Mouse (Mus musculus): ENCODE data around the gene 1700012B09Rik. TPM values are rescaled to one million over a fixed set of nuclear protein-coding genes. Genes with fewer than 3 reads are reported as not detected.

Gene 1700012B09Rik
- 1.00 and 2.5 TPM in 2 replicates for total RNA-seq (2014; rRNA removed)
- polyA plus RNA-seq (2015; fragmentation: Nextera tagmentation; extraction: Ambion mirVana), result 6.1 and 8.8 TPM in 2 replicates

- no peaks in the 10 kb centered on the region for H3K36me3 ChIP-seq (ENCODE audit: insufficient read depth)
- peak; percentile 75 for ATAC-seq
- H3K9ac ChIP-seq, result no peak within 1 kb of the TSS
- H3K27ac ChIP-seq (ENCODE audit: low read depth, low read length), result no peak within 1 kb of the TSS
- H3K27me3 ChIP-seq (ENCODE audit: insufficient read depth, low read length), result no peaks in the 10 kb centered on the region
- no peak within 1 kb of the TSS for H3K4me3 ChIP-seq (ENCODE audit: low read depth, low read length)
- no peaks in the 10 kb centered on the region for H3K4me1 ChIP-seq (ENCODE audit: insufficient read depth)
- DNase-seq, result no peak
- 13% methylated on average over 23 of the region's 23 CpGs for WGBS
- H3K9me3 ChIP-seq (ENCODE audit: low read length), result no peaks in the 10 kb centered on the region
- no peak for TF ChIP-seq CTCF (IDR thresholded peaks at IDR 0.05; ENCODE audit: low read depth)
- H3K4me2 ChIP-seq (ENCODE audit: low read depth), result peak within 1 kb of the TSS; percentile 10; the same call in 1 of the 2 replicates
Observed at GRCm38 (mm10) chr9:14770803-14771471, at the start of gene 1700012B09Rik. Gene 1700012B09Rik (minus strand): TSS chr9:14771030.

GRCm38 (mm10) chr9:14810111-14810510, 39.3 kb upstream of the 1700012B09Rik start:
- Histone ChIP-seq H3K4me2 (ENCODE audit: low read depth) (no peak overlapping the region), H3K4me3 (ENCODE audit: low read depth, low read length) (no peak overlapping the region), H3K27ac (ENCODE audit: low read depth, low read length) (no peak overlapping the region), H3K9me3 (ENCODE audit: low read length) (no peaks in the 10 kb centered on the region), H3K9ac (no peak overlapping the region), H3K4me1 (ENCODE audit: insufficient read depth) (no peaks in the 10 kb centered on the region), H3K27me3 (ENCODE audit: insufficient read depth, low read length) (no peaks in the 10 kb centered on the region), H3K36me3 (ENCODE audit: insufficient read depth) (peaks cover 36% of the 10 kb centered on the region)
- DNase-seq, result no peak
- no peak for TF ChIP-seq CTCF (IDR thresholded peaks at IDR 0.05; ENCODE audit: low read depth)
- WGBS, result 97% methylated on average over 5 of the region's 5 CpGs
- ATAC-seq, result no peak

GRCm38 (mm10) chr9:14806786-14807185, 36.0 kb upstream of the 1700012B09Rik start:
- H3K36me3 ChIP-seq (ENCODE audit: insufficient read depth), result peaks cover 44% of the 10 kb centered on the region
- no peak for TF ChIP-seq CTCF (IDR thresholded peaks at IDR 0.05; ENCODE audit: low read depth)
- 97% methylated on average over 1 of the region's 1 CpGs for WGBS

GRCm38 (mm10) chr9:14805714-14806113, 34.9 kb upstream of the 1700012B09Rik start:
- ATAC-seq (no peak), DNase-seq (no peak)
- Histone ChIP-seq H3K9me3 (ENCODE audit: low read length) (no peaks in the 10 kb centered on the region), H3K9ac (no peak overlapping the region), H3K4me2 (ENCODE audit: low read depth) (no peak overlapping the region), H3K27ac (ENCODE audit: low read depth, low read length) (no peak overlapping the region), H3K4me3 (ENCODE audit: low read depth, low read length) (no peak overlapping the region), H3K4me1 (ENCODE audit: insufficient read depth) (no peaks in the 10 kb centered on the region), H3K27me3 (ENCODE audit: insufficient read depth, low read length) (no peaks in the 10 kb centered on the region), H3K36me3 (ENCODE audit: insufficient read depth) (peaks cover 48% of the 10 kb centered on the region)
- 89% methylated on average over 2 of the region's 2 CpGs for WGBS
- TF ChIP-seq CTCF (IDR thresholded peaks at IDR 0.05; ENCODE audit: low read depth), result no peak

More at GRCm38 (mm10) chr9:14806786-14807185, 36.0 kb upstream of the 1700012B09Rik start:
- Histone ChIP-seq H3K27ac (ENCODE audit: low read depth, low read length) (no peak overlapping the region), H3K4me3 (ENCODE audit: low read depth, low read length) (no peak overlapping the region), H3K27me3 (ENCODE audit: insufficient read depth, low read length) (no peaks in the 10 kb centered on the region), H3K9me3 (ENCODE audit: low read length) (no peaks in the 10 kb centered on the region), H3K4me1 (ENCODE audit: insufficient read depth) (no peaks in the 10 kb centered on the region), H3K9ac (no peak overlapping the region), H3K4me2 (ENCODE audit: low read depth) (no peak overlapping the region)
- DNase-seq, result no peak
- no peak for ATAC-seq

- no peak overlapping the region for H3K27ac ChIP-seq (ENCODE audit: low read depth, low read length)
- peaks cover 6% of the 10 kb centered on the region; the same call in 1 of the 2 replicates for H3K4me1 ChIP-seq (ENCODE audit: insufficient read depth)
- 91% methylated on average over 6 of the region's 6 CpGs for WGBS
- no peak overlapping the region for H3K9ac ChIP-seq
- no peak overlapping the region for H3K4me3 ChIP-seq (ENCODE audit: low read depth, low read length)
- ATAC-seq (no peak), DNase-seq (no peak)
- H3K36me3 ChIP-seq (ENCODE audit: insufficient read depth), result peaks cover 21% of the 10 kb centered on the region
- no peak for TF ChIP-seq CTCF (IDR thresholded peaks at IDR 0.05; ENCODE audit: low read depth)
- no peaks in the 10 kb centered on the region for H3K9me3 ChIP-seq (ENCODE audit: low read length)
- no peaks in the 10 kb centered on the region for H3K27me3 ChIP-seq (ENCODE audit: insufficient read depth, low read length)
- no peak overlapping the region for H3K4me2 ChIP-seq (ENCODE audit: low read depth)
Observed at GRCm38 (mm10) chr9:14787356-14787755, 16.5 kb upstream of the 1700012B09Rik start.

- Histone ChIP-seq H3K9me3 (ENCODE audit: low read length) (no peaks in the 10 kb centered on the region), H3K27me3 (ENCODE audit: insufficient read depth, low read length) (no peaks in the 10 kb centered on the region), H3K9ac (peak within 1 kb of the TSS; percentile 81), H3K27ac (ENCODE audit: low read depth, low read length) (peak within 1 kb of the TSS; percentile 96), H3K4me1 (ENCODE audit: insufficient read depth) (peaks cover 6% of the 10 kb centered on the region; the same call in 1 of the 2 replicates), H3K4me2 (ENCODE audit: low read depth) (peak within 1 kb of the TSS; percentile 83), H3K36me3 (ENCODE audit: insufficient read depth) (peaks cover 32% of the 10 kb centered on the region), H3K4me3 (ENCODE audit: low read depth, low read length) (peak within 1 kb of the TSS; percentile 88)
- TF ChIP-seq CTCF (IDR thresholded peaks at IDR 0.05; ENCODE audit: low read depth), result 0 out of 2 replicates have a peak, but pooled peaks have one; percentile 9
- ATAC-seq (peak; percentile 99), DNase-seq (peak; percentile 97)
- under 1% methylated on average over 62 of the region's 62 CpGs for WGBS
Observed at GRCm38 (mm10) chr9:14784039-14785002, 13.5 kb upstream of the 1700012B09Rik start, which contains the start of the genes Mre11a and Ankrd49. Gene Mre11a (plus strand): TSS chr9:14784654. Gene Ankrd49 (minus strand): TSS chr9:14784856.

All from forebrain, postnatal 0 days (tissue).